Mouse (Mus musculus): Measurements from ENCODE around the gene Cfap61. TPM values are rescaled to one million over a fixed set of nuclear protein-coding genes. Genes with fewer than 3 reads are reported as not detected.

Gene Cfap61
- total and polyA plus RNA-seq, 3 experiments = 0.22 TPM; not detected in 2

DNA sequence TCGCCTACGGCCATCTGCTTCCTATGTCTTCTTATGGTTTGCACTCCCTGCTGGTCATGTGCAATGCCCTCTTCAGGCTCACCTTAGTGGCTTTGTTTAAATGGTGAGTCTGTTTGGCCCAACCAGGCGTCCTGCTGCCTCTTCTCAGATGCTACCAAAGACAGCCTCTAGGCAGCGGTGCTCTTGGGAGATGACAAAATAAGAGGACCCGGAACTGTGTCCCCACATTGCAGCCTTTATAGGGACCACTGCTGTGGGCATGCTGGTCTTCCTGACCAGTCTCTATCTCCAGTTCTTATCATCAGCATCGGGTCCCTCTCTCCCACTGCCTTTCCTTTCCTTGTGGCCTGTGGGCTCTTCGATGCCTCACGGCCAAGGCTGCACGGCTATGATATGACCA, 46.3 kb downstream of the Cfap61 start:
- Histone ChIP-seq H3K4me3 (ENCODE audit: low read depth, low read length) (no peak overlapping the region), H3K36me3 (replicated peaks) (no peaks in the 10 kb centered on the region), H3K9me3 (replicated peaks) (no peaks in the 10 kb centered on the region), H3K27me3 (ENCODE audit: insufficient read depth, low read length) (no peaks in the 10 kb centered on the region), H3K4me1 (ENCODE audit: insufficient read depth, low read depth, low read length) (no peaks in the 10 kb centered on the region)
- no peak for ATAC-seq (ENCODE audit: extremely low read depth, insufficient number of reproducible peaks, low FRiP score, poor library complexity, severe bottlenecking)
- no peak for DNase-seq (ENCODE audit: low spot score)
- TF ChIP-seq CTCF (IDR thresholded peaks at IDR 0.05; ENCODE audit: low read depth, low read length) (no peak), GATA2 (IDR thresholded peaks at IDR 0.05; ENCODE audit: borderline replicate concordance, low read depth, low read length) (no peak), TAL1 (conservative IDR thresholded peaks at IDR 0.05; ENCODE audit: low read depth, low read length) (no peak), GATA1 (IDR thresholded peaks at IDR 0.05; ENCODE audit: borderline replicate concordance, low read length) (no peak), POLR2AphosphoS5 (IDR thresholded peaks at IDR 0.05; ENCODE audit: insufficient replicate concordance, low read depth, low read length) (no peak)

DNA sequence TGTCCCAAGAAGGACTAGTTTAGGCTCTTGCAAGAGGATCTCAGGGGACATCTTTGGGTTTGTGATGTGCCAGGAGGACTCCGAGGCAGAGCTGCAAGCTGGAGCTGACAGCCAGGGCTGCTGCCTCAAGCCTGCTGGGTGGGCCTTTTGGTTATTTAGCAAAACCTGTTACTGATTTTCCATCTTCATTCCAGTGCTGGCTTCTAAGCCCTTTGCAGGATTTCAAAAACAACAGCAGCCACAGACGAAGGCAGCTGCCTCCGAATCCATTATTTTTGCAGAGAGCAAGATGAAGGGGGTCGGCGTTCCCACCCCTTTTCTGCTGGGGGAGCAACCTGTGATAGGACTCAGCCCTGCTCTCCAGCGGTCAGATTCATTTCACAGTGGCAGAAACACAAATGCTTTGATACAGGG, 47.1 kb downstream of the Cfap61 start:
- DNase-seq (ENCODE audit: low spot score) (no peak), ATAC-seq (ENCODE audit: extremely low read depth, insufficient number of reproducible peaks, low FRiP score, poor library complexity, severe bottlenecking) (no peak)
- Histone ChIP-seq H3K4me3 (ENCODE audit: low read depth, low read length) (no peak overlapping the region), H3K27me3 (ENCODE audit: insufficient read depth, low read length) (no peaks in the 10 kb centered on the region), H3K36me3 (replicated peaks) (no peaks in the 10 kb centered on the region), H3K9me3 (replicated peaks) (no peaks in the 10 kb centered on the region), H3K4me1 (ENCODE audit: insufficient read depth, low read depth, low read length) (no peaks in the 10 kb centered on the region)
- TF ChIP-seq CTCF (IDR thresholded peaks at IDR 0.05; ENCODE audit: low read depth, low read length) = no peak
- no peak for TF ChIP-seq GATA1 (IDR thresholded peaks at IDR 0.05; ENCODE audit: borderline replicate concordance, low read length)
- no peak for TF ChIP-seq POLR2AphosphoS5 (IDR thresholded peaks at IDR 0.05; ENCODE audit: insufficient replicate concordance, low read depth, low read length)
- TF ChIP-seq TAL1 (conservative IDR thresholded peaks at IDR 0.05; ENCODE audit: low read depth, low read length) = no peak
- no peak for TF ChIP-seq GATA2 (IDR thresholded peaks at IDR 0.05; ENCODE audit: borderline replicate concordance, low read depth, low read length)

DNA sequence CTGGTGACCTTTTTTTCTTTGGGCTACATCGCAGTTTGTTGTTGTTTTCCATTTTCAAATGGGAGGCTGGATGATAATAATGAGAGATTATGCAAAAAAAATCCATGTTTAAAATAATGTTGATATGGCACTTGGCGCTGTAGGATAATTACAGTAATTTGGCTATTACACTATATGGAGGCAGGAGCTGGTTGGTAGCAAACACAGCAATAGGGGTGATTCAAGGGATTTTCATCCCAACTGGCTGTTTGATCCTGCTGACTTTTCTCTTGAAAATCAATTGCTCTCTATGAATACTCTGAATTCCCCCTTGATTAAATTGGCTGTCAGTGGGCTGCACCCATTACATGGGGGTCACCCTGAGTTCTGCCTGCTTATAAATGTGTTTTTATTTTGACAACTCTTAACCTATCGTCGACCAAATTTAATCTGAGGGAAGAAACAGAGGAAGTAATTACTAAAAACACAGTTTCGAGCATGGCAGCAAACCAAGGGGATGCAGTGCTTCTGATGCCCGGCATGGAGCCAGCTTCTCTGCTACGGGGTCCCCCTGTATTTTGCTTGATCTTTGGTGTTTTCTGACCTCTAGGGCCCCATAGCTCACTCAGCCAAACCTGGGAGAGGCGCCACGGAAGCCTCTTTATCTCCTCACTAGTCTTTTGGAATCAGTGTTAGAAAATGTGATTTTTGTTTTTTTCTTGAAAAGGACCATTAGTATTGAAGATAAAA, 47.9 kb downstream of the Cfap61 start:
- no peak for TF ChIP-seq GATA1 (IDR thresholded peaks at IDR 0.05; ENCODE audit: borderline replicate concordance, low read length)
- TF ChIP-seq CTCF (IDR thresholded peaks at IDR 0.05; ENCODE audit: low read depth, low read length) = no peak
- no peak for TF ChIP-seq TAL1 (conservative IDR thresholded peaks at IDR 0.05; ENCODE audit: low read depth, low read length)
- no peak for TF ChIP-seq POLR2AphosphoS5 (IDR thresholded peaks at IDR 0.05; ENCODE audit: insufficient replicate concordance, low read depth, low read length)
- no peak for TF ChIP-seq GATA2 (IDR thresholded peaks at IDR 0.05; ENCODE audit: borderline replicate concordance, low read depth, low read length)

DNA sequence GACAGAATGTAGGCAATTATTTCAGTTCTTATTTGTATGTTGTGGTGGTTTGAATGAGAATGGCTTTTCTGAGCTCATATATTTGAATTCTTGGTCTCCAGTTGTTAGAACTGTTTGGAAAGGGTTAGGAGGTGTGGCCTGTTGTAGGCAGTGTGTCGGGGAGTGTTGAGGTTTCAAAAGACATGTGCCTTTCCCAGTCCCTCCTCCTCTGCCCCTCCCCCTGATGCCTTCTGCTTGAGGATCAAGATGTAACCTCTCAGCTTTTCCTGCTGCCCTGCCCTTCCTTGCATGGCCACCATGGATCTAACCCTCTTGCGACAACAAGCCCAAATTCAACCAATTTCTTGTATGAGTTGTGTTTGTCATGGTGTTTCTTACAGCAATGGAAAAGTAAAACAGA, 53.2 kb downstream of the Cfap61 start:
- H3K36me3 ChIP-seq (replicated peaks) = no peaks in the 10 kb centered on the region
- H3K9me3 ChIP-seq (replicated peaks) = peaks cover 4% of the 10 kb centered on the region; the same call in 1 of the 2 replicates
- H3K27me3 ChIP-seq (ENCODE audit: insufficient read depth, low read length) = no peaks in the 10 kb centered on the region
- H3K4me1 ChIP-seq (ENCODE audit: insufficient read depth, low read depth, low read length) = no peaks in the 10 kb centered on the region
- no peak for ATAC-seq (ENCODE audit: extremely low read depth, insufficient number of reproducible peaks, low FRiP score, poor library complexity, severe bottlenecking)
- TF ChIP-seq POLR2AphosphoS5 (IDR thresholded peaks at IDR 0.05; ENCODE audit: insufficient replicate concordance, low read depth, low read length) = no peak
- TF ChIP-seq GATA2 (IDR thresholded peaks at IDR 0.05; ENCODE audit: borderline replicate concordance, low read depth, low read length) = no peak
- TF ChIP-seq TAL1 (conservative IDR thresholded peaks at IDR 0.05; ENCODE audit: low read depth, low read length) = no peak
- no peak for TF ChIP-seq CTCF (IDR thresholded peaks at IDR 0.05; ENCODE audit: low read depth, low read length)
- no peak for TF ChIP-seq GATA1 (IDR thresholded peaks at IDR 0.05; ENCODE audit: borderline replicate concordance, low read length)
- DNase-seq (ENCODE audit: low spot score) = no peak
- no peak overlapping the region for H3K4me3 ChIP-seq (ENCODE audit: low read depth, low read length)

More for the DNA sequence above, 47.9 kb downstream of the Cfap61 start:
- DNase-seq (ENCODE audit: low spot score) (no peak), ATAC-seq (ENCODE audit: extremely low read depth, insufficient number of reproducible peaks, low FRiP score, poor library complexity, severe bottlenecking) (no peak)
- Histone ChIP-seq H3K4me1 (ENCODE audit: insufficient read depth, low read depth, low read length) (no peaks in the 10 kb centered on the region), H3K9me3 (replicated peaks) (no peaks in the 10 kb centered on the region), H3K4me3 (ENCODE audit: low read depth, low read length) (no peak overlapping the region), H3K36me3 (replicated peaks) (no peaks in the 10 kb centered on the region), H3K27me3 (ENCODE audit: insufficient read depth, low read length) (no peaks in the 10 kb centered on the region)

DNA sequence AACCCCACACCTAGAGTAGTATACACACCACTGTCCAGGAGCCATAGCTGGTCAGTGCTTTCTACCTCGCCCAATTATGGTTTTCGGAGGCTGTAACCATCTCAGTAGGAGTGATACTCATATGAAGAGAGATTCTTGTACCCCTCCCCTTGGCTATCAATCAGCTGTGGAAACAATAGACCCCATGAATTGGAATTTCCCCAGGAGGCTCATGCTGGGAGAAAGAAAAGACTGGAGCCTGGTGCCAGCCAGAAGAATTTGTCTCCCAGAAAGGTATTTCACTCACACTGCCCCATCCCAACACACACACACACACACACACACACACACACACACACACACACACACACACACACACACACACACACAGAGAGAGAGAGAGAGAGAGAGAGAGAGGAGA, 55.9 kb downstream of the Cfap61 start:
- DNase-seq (ENCODE audit: low spot score) = no peak
- no peak for TF ChIP-seq GATA2 (IDR thresholded peaks at IDR 0.05; ENCODE audit: borderline replicate concordance, low read depth, low read length)
- TF ChIP-seq POLR2AphosphoS5 (IDR thresholded peaks at IDR 0.05; ENCODE audit: insufficient replicate concordance, low read depth, low read length) = no peak
- TF ChIP-seq GATA1 (IDR thresholded peaks at IDR 0.05; ENCODE audit: borderline replicate concordance, low read length) = no peak
- no peak for TF ChIP-seq CTCF (IDR thresholded peaks at IDR 0.05; ENCODE audit: low read depth, low read length)
- no peak for TF ChIP-seq TAL1 (conservative IDR thresholded peaks at IDR 0.05; ENCODE audit: low read depth, low read length)
- Histone ChIP-seq H3K4me3 (ENCODE audit: low read depth, low read length) (no peak overlapping the region), H3K9me3 (replicated peaks) (peaks cover 4% of the 10 kb centered on the region; the same call in 1 of the 2 replicates), H3K27me3 (ENCODE audit: insufficient read depth, low read length) (no peaks in the 10 kb centered on the region), H3K36me3 (replicated peaks) (no peaks in the 10 kb centered on the region), H3K4me1 (ENCODE audit: insufficient read depth, low read depth, low read length) (no peaks in the 10 kb centered on the region)
- ATAC-seq (ENCODE audit: extremely low read depth, insufficient number of reproducible peaks, low FRiP score, poor library complexity, severe bottlenecking) = no peak

DNA sequence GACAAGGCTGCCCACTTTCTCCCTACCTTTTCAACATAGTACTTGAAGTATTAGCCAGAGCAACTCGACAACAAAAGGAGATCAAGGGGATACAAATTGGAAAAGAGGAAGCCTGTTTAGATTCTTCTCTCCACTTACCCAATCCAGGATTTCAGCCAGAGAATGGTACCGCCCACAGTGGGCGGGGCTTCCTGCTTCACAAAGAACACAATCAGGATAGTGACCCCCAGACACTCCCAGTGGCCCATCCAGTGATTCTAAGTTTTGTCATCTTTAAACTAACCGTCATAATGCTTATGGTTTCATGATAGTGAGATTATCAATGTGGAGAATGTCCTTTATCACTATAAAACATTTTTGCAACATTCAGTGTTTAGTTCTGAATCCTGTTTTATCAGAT, 61.9 kb downstream of the Cfap61 start:
- TF ChIP-seq CTCF (IDR thresholded peaks at IDR 0.05; ENCODE audit: low read depth, low read length) (no peak), TAL1 (conservative IDR thresholded peaks at IDR 0.05; ENCODE audit: low read depth, low read length) (no peak), POLR2AphosphoS5 (IDR thresholded peaks at IDR 0.05; ENCODE audit: insufficient replicate concordance, low read depth, low read length) (no peak), GATA2 (IDR thresholded peaks at IDR 0.05; ENCODE audit: borderline replicate concordance, low read depth, low read length) (no peak), GATA1 (IDR thresholded peaks at IDR 0.05; ENCODE audit: borderline replicate concordance, low read length) (no peak)
- DNase-seq (ENCODE audit: low spot score) (no peak), ATAC-seq (ENCODE audit: extremely low read depth, insufficient number of reproducible peaks, low FRiP score, poor library complexity, severe bottlenecking) (no peak)
- Histone ChIP-seq H3K27me3 (ENCODE audit: insufficient read depth, low read length) (no peaks in the 10 kb centered on the region), H3K36me3 (replicated peaks) (no peaks in the 10 kb centered on the region), H3K4me1 (ENCODE audit: insufficient read depth, low read depth, low read length) (no peaks in the 10 kb centered on the region), H3K9me3 (replicated peaks) (peaks cover 13% of the 10 kb centered on the region), H3K4me3 (ENCODE audit: low read depth, low read length) (no peak overlapping the region)
